Mouse (Mus musculus) lung, postnatal 0 days (tissue): ENCODE results near the gene Gm21962. TPM values are rescaled to one million over a fixed set of nuclear protein-coding genes. Genes with fewer than 3 reads are reported as not detected.

ENCODE experiments used
- ATAC-seq: fragments of 200-750 bp; cut with Nextera tagmentation; 2 replicates; pipeline ENCODE4 v1.8.0; 2017; ENCODE audit warnings: moderate library complexity
- DNase-seq: peaks from one replicate; pipeline ENCODE4 v3.0.0-alpha.2; 2016; ENCODE audit warnings: low spot score
- H3K27ac ChIP-seq: fragments of 300-500 bp; sonication (generic); 2 replicates; pipeline ENCODE4 v1.5.1; 2014; ENCODE audit warnings: antibody characterized with exemption, mild to moderate bottlenecking, low read length, mixed read lengths
- H3K27me3 ChIP-seq: fragments of 300-500 bp; sonication (generic); replicated peaks from 2 replicates; pipeline ENCODE4 v1.6.1; 2014; ENCODE audit warnings: low read length, mixed read lengths; ENCODE audit not compliant: insufficient read depth
- H3K36me3 ChIP-seq: fragments of 300-500 bp; sonication (generic); 2 replicates; pipeline ENCODE4 v1.6.1; 2014; ENCODE audit warnings: low read length, mixed read lengths; ENCODE audit not compliant: insufficient read depth
- H3K4me1 ChIP-seq: fragments of 300-500 bp; sonication (generic); 2 replicates; pipeline ENCODE4 v1.6.1; 2014; ENCODE audit warnings: antibody characterized with exemption, low read depth, low read length, mixed read lengths; ENCODE audit not compliant: insufficient read depth
- H3K4me2 ChIP-seq: fragments of 300-500 bp; sonication (generic); replicated peaks from 2 replicates; pipeline ENCODE4 v1.6.1; 2014; ENCODE audit warnings: low read depth, mild to moderate bottlenecking, low read length, moderate library complexity, mixed read lengths
- H3K4me3 ChIP-seq: fragments of 300-500 bp; sonication (generic); 2 replicates; pipeline ENCODE4 v1.5.1; 2014; ENCODE audit warnings: low read depth, low read length
- H3K9ac ChIP-seq: fragments of 300-500 bp; sonication (generic); replicated peaks from 2 replicates; pipeline ENCODE4 v1.6.1; 2014; ENCODE audit warnings: low read depth, mild to moderate bottlenecking
- H3K9me3 ChIP-seq: fragments of 300-500 bp; sonication (generic); 2 replicates; pipeline ENCODE4 v1.6.1; 2016; ENCODE audit warnings: low read length, mixed read lengths
- CTCF ChIP-seq: IDR thresholded peaks from 2 replicates; pipeline ENCODE4 v1.5.1; 2016; ENCODE audit warnings: antibody characterized with exemption, mild to moderate bottlenecking
- EP300 ChIP-seq: IDR thresholded peaks from 2 replicates; pipeline ENCODE4 v1.6.1; 2016; ENCODE audit warnings: antibody characterized with exemption, mild to moderate bottlenecking, control low read depth
- WGBS: fragments of 180-500 bp; shearing (Covaris S2); extraction: QIAGEN DNeasy Blood & Tissue Kit; methylation state at CpG from one replicate; pipeline ENCODE4 v1.1.7; 2014; 5-methylcytosine and 5-hydroxymethylcytosine counted together
- microRNA-seq: library from miRNA; unstranded; fragments of <30 nt; microRNA quantifications from one replicate; pipeline ENCODE4, GENCODE M21; 2016
- polyA plus RNA-seq: library from polyadenylated mRNA; unstranded; fragments of >200 nt; fragmentation: Nextera tagmentation; extraction: Ambion mirVana; gene quantifications from 2 replicates; pipeline ENCODE4 v1.2.1, GENCODE M21; 2015

The Gm21962 gene
- polyA plus RNA-seq, 1 experiment from 2014 or later: not detected

- no peak for TF ChIP-seq CTCF
- no peak for TF ChIP-seq EP300
- no peak overlapping the region for H3K4me3 ChIP-seq
- no peaks in the 10 kb centered on the region for H3K9me3 ChIP-seq
- H3K36me3 ChIP-seq: no peaks in the 10 kb centered on the region
- DNase-seq (no peak), ATAC-seq (no peak)
- no peaks in the 10 kb centered on the region for H3K4me1 ChIP-seq
- no peak overlapping the region for H3K27ac ChIP-seq
- no peak overlapping the region for H3K9ac ChIP-seq
- H3K27me3 ChIP-seq: no peaks in the 10 kb centered on the region
- no peak overlapping the region for H3K4me2 ChIP-seq
Observed at GRCm38 (mm10) chr3:137691503-137691902, 20.2 kb downstream of the Gm21962 start.

GRCm38 (mm10) chr3:137715946-137716345, 44.6 kb downstream of the Gm21962 start:
- no peak for ATAC-seq
- no peak overlapping the region for H3K9ac ChIP-seq
- TF ChIP-seq CTCF (no peak), EP300 (no peak)
- no peaks in the 10 kb centered on the region for H3K36me3 ChIP-seq
- 21% methylated on average over 2 of the region's 2 CpGs for WGBS
- DNase-seq: no peak
- H3K9me3 ChIP-seq: no peaks in the 10 kb centered on the region
- no peak overlapping the region for H3K4me2 ChIP-seq
- no peak overlapping the region for H3K27ac ChIP-seq
- H3K4me1 ChIP-seq: no peaks in the 10 kb centered on the region
- H3K4me3 ChIP-seq: no peak overlapping the region
- no peaks in the 10 kb centered on the region for H3K27me3 ChIP-seq

- DNase-seq (no peak), ATAC-seq (no peak)
- no peak overlapping the region for H3K4me2 ChIP-seq
- WGBS: 71% methylated on average over 3 of the region's 3 CpGs
- H3K27ac ChIP-seq: no peak overlapping the region
- no peak for TF ChIP-seq EP300
- TF ChIP-seq CTCF: no peak
- H3K9ac ChIP-seq: no peak overlapping the region
- H3K4me1 ChIP-seq: no peaks in the 10 kb centered on the region
- no peaks in the 10 kb centered on the region for H3K27me3 ChIP-seq
- no peak overlapping the region for H3K4me3 ChIP-seq
- H3K36me3 ChIP-seq: no peaks in the 10 kb centered on the region
- H3K9me3 ChIP-seq: no peaks in the 10 kb centered on the region
Observed at GRCm38 (mm10) chr3:137716573-137717157, 45.3 kb downstream of the Gm21962 start.

Small RNA genes lying within 50 kb of the gene (microRNA-seq; reads per million reads assigned to microRNA genes)
- gene Gm22468: not detected

Other genes with a start within 250 kb of the Gm21962 start
- 4.5 and 5.3 TPM in 2 replicates for gene Ddit4l, start 49.9 kb upstream of the Gm21962 start, polyA plus RNA-seq
- gene H2afz, start 193.0 kb downstream of the Gm21962 start, polyA plus RNA-seq: 577 and 614 TPM in 2 replicates
- gene Dnajb14, start 196.2 kb downstream of the Gm21962 start, polyA plus RNA-seq: 10.0 and 12.4 TPM in 2 replicates
- 114 and 122 TPM in 2 replicates for gene Lamtor3, start 247.0 kb downstream of the Gm21962 start, polyA plus RNA-seq